Mouse (Mus musculus) heart, embryonic 10.5 days (tissue): ENCODE results near the gene Nup133. TPM values are rescaled to one million over a fixed set of nuclear protein-coding genes. Genes with fewer than 3 reads are reported as not detected.

Source experiments
- DNase-seq: peaks from one replicate; pipeline ENCODE4 v3.0.0-alpha.2; 2017; ENCODE audit warnings: low spot score
- H3K27ac ChIP-seq: fragments of 300-500 bp; sonication (generic); 2 replicates; pipeline ENCODE4 v1.5.1; 2016; ENCODE audit warnings: mild to moderate bottlenecking
- H3K27me3 ChIP-seq: fragments of 300-500 bp; sonication (generic); 2 replicates; pipeline ENCODE4 v1.6.1; 2016; ENCODE audit warnings: mild to moderate bottlenecking; ENCODE audit not compliant: poor library complexity, insufficient read depth, severe bottlenecking
- H3K36me3 ChIP-seq: fragments of 300-500 bp; sonication (generic); 2 replicates; pipeline ENCODE4 v1.6.1; 2016; ENCODE audit warnings: mild to moderate bottlenecking, moderate library complexity
- H3K4me1 ChIP-seq: fragments of 300-500 bp; sonication (generic); 2 replicates; pipeline ENCODE4 v1.6.1; 2016; ENCODE audit warnings: mild to moderate bottlenecking
- H3K4me3 ChIP-seq: fragments of 300-500 bp; sonication (generic); 2 replicates; pipeline ENCODE4 v1.5.1; 2016; ENCODE audit warnings: mild to moderate bottlenecking, moderate library complexity
- H3K9me3 ChIP-seq: fragments of 300-500 bp; sonication (generic); 2 replicates; pipeline ENCODE4 v1.6.1; 2016; ENCODE audit warnings: mild to moderate bottlenecking, moderate library complexity
- WGBS: fragments of 180-500 bp; shearing (Covaris S2); methylation state at CpG from one replicate; pipeline ENCODE4 v1.1.7; 2016; 5-methylcytosine and 5-hydroxymethylcytosine counted together
- polyA plus RNA-seq: library from polyadenylated mRNA; unstranded; fragments of >200 nt; fragmentation: Nextera tagmentation; extraction: Ambion mirVana; gene quantifications from 2 replicates; pipeline ENCODE4 v1.2.1, GENCODE M21; 2016

Nup133 gene
- polyA plus RNA-seq, 1 experiment from 2014 or later: 37.8 TPM

- Histone ChIP-seq H3K27ac (peak within 1 kb of the TSS; percentile 69), H3K4me3 (peak within 1 kb of the TSS; percentile 45), H3K4me1 (peaks cover 43% of the 10 kb centered on the region), H3K27me3 (peaks cover 70% of the 10 kb centered on the region), H3K9me3 (no peaks in the 10 kb centered on the region), H3K36me3 (peaks cover 16% of the 10 kb centered on the region; the same call in 1 of the 2 replicates)
- 12% methylated on average over 15 of the region's 15 CpGs for WGBS
- no peak for DNase-seq
These were observed 54.5 kb downstream of the Nup133 start, which contains the start of gene Acta1 for GRCm38 (mm10) chr8:123894502-123895097. TSS of gene Acta1 (minus strand) at chr8:123894751.

DNA sequence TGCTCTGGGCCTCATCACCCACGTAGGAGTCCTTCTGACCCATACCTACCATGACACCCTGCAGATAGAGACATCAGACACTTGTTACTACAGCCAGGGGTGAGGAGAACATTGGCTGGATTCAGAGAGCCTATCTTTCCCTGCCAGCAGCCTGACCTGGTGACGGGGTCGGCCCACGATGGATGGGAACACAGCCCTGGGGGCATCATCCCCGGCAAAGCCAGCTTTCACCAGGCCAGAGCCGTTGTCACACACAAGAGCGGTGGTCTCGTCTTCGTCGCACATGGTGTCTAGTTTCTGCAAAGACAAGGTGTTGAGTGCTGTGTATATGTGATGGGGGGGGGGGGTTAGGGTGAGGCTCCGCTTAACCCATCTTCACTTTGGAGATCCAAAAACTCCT lies 55.7 kb downstream of the Nup133 start:
- H3K27me3 ChIP-seq: peaks cover 70% of the 10 kb centered on the region
- DNase-seq: no peak
- no peak overlapping the region for H3K27ac ChIP-seq
- peaks cover 43% of the 10 kb centered on the region for H3K4me1 ChIP-seq
- H3K4me3 ChIP-seq: peak overlapping the region; percentile 45
- WGBS: 63% methylated on average over 11 of the region's 11 CpGs
- no peaks in the 10 kb centered on the region for H3K9me3 ChIP-seq
- peaks cover 6% of the 10 kb centered on the region; the same call in 1 of the 2 replicates for H3K36me3 ChIP-seq

DNA sequence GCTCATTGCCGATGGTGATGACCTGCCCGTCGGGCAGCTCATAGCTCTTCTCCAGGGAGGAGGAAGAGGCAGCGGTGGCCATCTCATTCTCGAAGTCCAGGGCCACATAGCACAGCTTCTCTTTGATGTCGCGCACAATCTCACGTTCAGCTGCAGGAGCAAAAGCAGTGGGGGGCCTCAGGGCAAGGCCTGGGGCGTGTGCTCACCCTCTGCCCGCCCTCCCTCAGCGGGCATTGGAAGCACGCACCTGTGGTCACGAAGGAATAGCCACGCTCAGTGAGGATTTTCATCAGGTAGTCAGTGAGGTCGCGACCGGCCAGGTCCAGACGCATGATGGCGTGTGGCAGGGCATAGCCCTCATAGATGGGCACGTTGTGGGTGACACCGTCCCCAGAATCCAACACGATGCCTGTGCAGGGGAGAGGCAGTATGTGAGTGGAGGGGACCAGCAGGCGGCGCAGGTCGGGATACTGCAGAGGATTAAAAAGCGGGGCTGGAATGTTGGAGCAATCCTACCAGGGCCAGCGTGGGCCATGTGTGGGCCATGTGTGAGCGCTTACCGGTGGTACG lies 56.4 kb downstream of the Nup133 start:
- DNase-seq: no peak
- H3K27ac ChIP-seq: no peak overlapping the region
- peak overlapping the region; percentile 45 for H3K4me3 ChIP-seq

DNA sequence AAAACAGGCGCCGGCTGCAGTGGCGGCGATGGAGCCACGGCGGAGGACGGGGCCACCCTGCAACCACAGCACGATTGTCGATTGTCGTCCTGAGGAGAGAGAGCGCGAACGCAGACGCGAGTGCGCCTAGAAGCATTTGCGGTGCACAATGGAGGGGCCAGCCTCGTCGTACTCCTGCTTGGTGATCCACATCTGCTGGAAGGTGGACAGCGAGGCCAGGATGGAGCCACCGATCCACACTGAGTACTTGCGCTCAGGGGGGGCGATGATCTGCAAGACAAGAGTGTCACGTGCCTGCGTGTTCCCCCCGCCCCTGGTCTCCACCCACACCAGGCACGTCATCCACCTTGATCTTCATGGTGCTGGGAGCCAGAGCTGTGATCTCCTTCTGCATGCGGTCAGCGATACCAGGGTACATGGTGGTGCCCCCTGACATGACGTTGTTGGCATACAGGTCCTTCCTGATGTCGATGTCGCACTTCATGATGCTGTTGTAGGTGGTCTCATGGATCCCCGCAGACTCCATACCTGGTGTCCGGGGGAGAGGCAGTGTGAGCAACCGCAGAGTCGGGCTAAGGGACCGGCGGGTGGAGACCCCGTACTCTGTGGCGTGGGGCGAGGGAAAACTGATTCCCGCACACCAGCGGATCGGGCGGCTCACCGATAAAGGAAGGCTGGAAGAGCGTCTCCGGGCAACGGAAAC lies 57.0 kb downstream of the Nup133 start:
- WGBS: 4% methylated on average over 49 of the region's 49 CpGs
- Histone ChIP-seq H3K36me3 (peaks cover 3% of the 10 kb centered on the region; the same call in 1 of the 2 replicates), H3K4me1 (peaks cover 43% of the 10 kb centered on the region), H3K9me3 (no peaks in the 10 kb centered on the region), H3K27ac (no peak overlapping the region), H3K4me3 (peak overlapping the region; percentile 45), H3K27me3 (peaks cover 73% of the 10 kb centered on the region)
- DNase-seq: no peak

More for the DNA sequence above, 56.4 kb downstream of the Nup133 start:
- Histone ChIP-seq H3K36me3 (peaks cover 5% of the 10 kb centered on the region; the same call in 1 of the 2 replicates), H3K4me1 (peaks cover 43% of the 10 kb centered on the region), H3K9me3 (no peaks in the 10 kb centered on the region), H3K27me3 (peaks cover 70% of the 10 kb centered on the region)
- 11% methylated on average over 30 of the region's 30 CpGs for WGBS

DNA sequence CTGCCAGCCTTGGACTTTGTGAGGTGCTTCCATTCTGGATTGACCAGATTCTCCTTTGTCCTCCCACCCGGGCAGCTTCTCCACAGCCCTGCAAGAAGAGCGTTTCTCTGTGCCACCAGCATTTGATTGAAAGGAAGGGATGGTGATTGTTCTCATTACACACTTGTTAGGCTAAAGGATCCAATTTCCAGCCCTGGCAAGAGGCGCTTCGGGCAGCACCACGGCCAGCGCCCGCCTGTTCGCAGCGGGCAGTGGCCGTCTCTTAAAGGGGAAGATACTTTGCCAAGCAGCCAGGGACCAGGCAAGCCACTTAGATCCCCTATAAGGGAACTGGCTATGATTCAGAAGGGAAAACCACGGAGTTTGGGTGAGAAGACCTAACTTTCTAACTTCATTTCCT lies 57.8 kb downstream of the Nup133 start:
- WGBS: 2% methylated on average over 11 of the region's 11 CpGs
- peaks cover 68% of the 10 kb centered on the region for H3K27me3 ChIP-seq
- no peaks in the 10 kb centered on the region for H3K9me3 ChIP-seq
- no peak for DNase-seq
- H3K36me3 ChIP-seq: peaks cover 3% of the 10 kb centered on the region; the same call in 1 of the 2 replicates
- peak overlapping the region; percentile 45 for H3K4me3 ChIP-seq
- no peak overlapping the region for H3K27ac ChIP-seq
- peaks cover 43% of the 10 kb centered on the region for H3K4me1 ChIP-seq

- Histone ChIP-seq H3K9me3 (no peaks in the 10 kb centered on the region), H3K27ac (no peak overlapping the region), H3K36me3 (peaks cover 3% of the 10 kb centered on the region; the same call in 1 of the 2 replicates), H3K27me3 (peaks cover 68% of the 10 kb centered on the region), H3K4me3 (no peak overlapping the region), H3K4me1 (peaks cover 37% of the 10 kb centered on the region)
- 70% methylated on average over 4 of the region's 4 CpGs for WGBS
- DNase-seq: no peak
These were observed 59.3 kb downstream of the Nup133 start for GRCm38 (mm10) chr8:123889797-123890196.

GRCm38 (mm10) chr8:123887956-123888355 lies 61.1 kb downstream of the Nup133 start:
- peaks cover 3% of the 10 kb centered on the region; the same call in 1 of the 2 replicates for H3K36me3 ChIP-seq
- H3K4me3 ChIP-seq: no peak overlapping the region
- 79% methylated on average over 2 of the region's 2 CpGs for WGBS
- DNase-seq: no peak
- H3K9me3 ChIP-seq: no peaks in the 10 kb centered on the region
- no peak overlapping the region for H3K27ac ChIP-seq
- peaks cover 39% of the 10 kb centered on the region for H3K4me1 ChIP-seq
- H3K27me3 ChIP-seq: peaks cover 65% of the 10 kb centered on the region

GRCm38 (mm10) chr8:123887163-123887562 lies 61.9 kb downstream of the Nup133 start:
- Histone ChIP-seq H3K4me1 (peaks cover 39% of the 10 kb centered on the region), H3K36me3 (0 out of 2 replicates have a peak, but pooled peaks cover 3% of the 10 kb centered on the region), H3K4me3 (no peak overlapping the region), H3K9me3 (no peaks in the 10 kb centered on the region), H3K27me3 (peaks cover 61% of the 10 kb centered on the region), H3K27ac (no peak overlapping the region)
- no peak for DNase-seq
- 84% methylated on average over 4 of the region's 4 CpGs for WGBS

DNA sequence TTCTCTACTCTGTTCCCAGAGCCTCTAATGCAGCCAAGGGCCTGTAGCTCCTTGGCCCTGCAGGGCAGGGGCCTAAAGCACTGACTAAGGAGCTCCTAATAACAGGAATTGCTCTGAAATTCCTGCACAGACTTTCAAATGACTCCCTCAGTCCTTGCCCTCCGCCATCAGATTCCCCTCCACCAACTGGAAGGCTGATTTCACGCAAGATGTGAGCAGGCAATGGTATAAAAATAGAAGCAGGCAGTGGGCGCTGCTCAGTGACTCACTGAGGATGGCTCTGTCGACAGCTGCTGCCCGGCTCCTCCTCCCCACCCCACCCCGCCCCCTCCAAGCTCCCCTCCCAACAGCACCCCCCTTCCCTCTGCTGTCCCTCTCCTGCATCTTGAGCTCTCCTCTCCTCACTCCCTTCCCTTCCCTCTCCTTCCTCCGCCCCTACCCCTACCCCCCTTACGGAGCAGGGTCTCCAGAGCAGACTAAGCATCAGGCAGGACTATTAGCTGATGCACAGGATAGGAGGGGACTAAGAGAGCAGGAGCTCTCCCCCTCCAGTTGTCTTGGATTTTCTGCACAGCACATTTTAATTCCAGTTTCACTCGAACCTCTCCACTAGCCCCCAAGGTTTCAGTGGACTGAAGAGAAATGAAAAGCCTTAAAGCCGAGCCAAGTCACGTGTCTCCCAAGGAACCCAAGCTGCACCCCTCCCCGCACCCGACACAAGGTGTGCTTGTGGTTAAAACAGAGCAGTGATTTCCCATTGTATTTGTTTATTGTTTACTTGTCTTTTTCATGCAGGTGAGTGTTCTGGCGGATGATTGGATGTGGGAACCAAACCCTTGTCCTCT lies 64.1 kb downstream of the Nup133 start:
- Histone ChIP-seq H3K4me1 (peaks cover 34% of the 10 kb centered on the region), H3K27me3 (peaks cover 41% of the 10 kb centered on the region), H3K27ac (peak overlapping the region; percentile 73), H3K4me3 (peak overlapping the region; percentile 38), H3K9me3 (no peaks in the 10 kb centered on the region), H3K36me3 (no peaks in the 10 kb centered on the region)
- 8% methylated on average over 13 of the region's 14 CpGs for WGBS
- DNase-seq: no peak

GRCm38 (mm10) chr8:123883094-123883493 lies 66.0 kb downstream of the Nup133 start:
- Histone ChIP-seq H3K27me3 (peaks cover 41% of the 10 kb centered on the region), H3K9me3 (no peaks in the 10 kb centered on the region), H3K4me1 (peaks cover 39% of the 10 kb centered on the region), H3K27ac (no peak overlapping the region), H3K36me3 (no peaks in the 10 kb centered on the region), H3K4me3 (no peak overlapping the region)
- no peak for DNase-seq
- WGBS: 67% methylated on average over 4 of the region's 4 CpGs

GRCm38 (mm10) chr8:123882412-123882811 lies 66.7 kb downstream of the Nup133 start:
- Histone ChIP-seq H3K9me3 (no peaks in the 10 kb centered on the region), H3K36me3 (no peaks in the 10 kb centered on the region), H3K4me3 (no peak overlapping the region), H3K27ac (no peak overlapping the region), H3K27me3 (peaks cover 40% of the 10 kb centered on the region), H3K4me1 (peaks cover 39% of the 10 kb centered on the region)
- no peak for DNase-seq
- 33% methylated on average over 2 of the region's 2 CpGs for WGBS

DNA sequence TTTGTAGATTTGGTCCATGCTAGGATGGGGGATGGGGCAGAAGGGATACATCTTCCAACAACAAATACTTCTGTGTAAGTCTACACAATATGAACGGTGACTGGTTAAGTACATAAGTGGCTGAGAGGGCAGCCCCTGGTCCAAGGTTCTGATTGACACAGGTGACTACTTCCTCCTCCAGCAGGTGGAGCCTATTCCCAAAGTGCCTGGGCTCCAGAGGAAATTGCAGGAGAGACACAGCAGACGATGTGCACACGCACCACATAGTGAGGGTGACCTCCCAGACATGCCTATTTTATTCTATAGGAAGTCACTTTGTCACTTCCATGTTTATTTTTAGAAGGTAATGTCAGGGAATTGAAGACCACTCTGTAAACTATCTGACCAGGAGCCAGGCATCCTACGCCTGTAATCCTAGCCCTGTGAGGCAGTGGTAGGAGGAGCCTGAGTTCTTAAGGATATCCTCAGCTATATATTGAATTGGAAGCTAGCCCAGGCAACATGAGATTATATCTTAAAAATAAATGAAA lies 68.2 kb downstream of the Nup133 start:
- WGBS: 35% methylated on average over 4 of the region's 4 CpGs
- Histone ChIP-seq H3K27ac (no peak overlapping the region), H3K9me3 (no peaks in the 10 kb centered on the region), H3K27me3 (peaks cover 30% of the 10 kb centered on the region), H3K4me1 (peaks cover 43% of the 10 kb centered on the region), H3K36me3 (no peaks in the 10 kb centered on the region), H3K4me3 (no peak overlapping the region)
- DNase-seq: no peak
